Mouse (Mus musculus) CH12.LX (cell line): Measurements from ENCODE around the gene Sik3.

Experiments
- CTCF ChIP-seq, 2 experiments: IDR thresholded peaks in 1 of 2; conservative IDR thresholded peaks in 1 of 2; 2 replicates each; pipeline ENCODE4 v1.5.1; 2011 to 2012; ENCODE audit warnings: low read depth in 2 of 2, low read length in 2 of 2, improper control_type of control experiment in 1 of 2, inconsistent platforms in 1 of 2, mild to moderate bottlenecking in 1 of 2, moderate library complexity in 1 of 2
- E2F4 ChIP-seq: IDR thresholded peaks from 2 replicates; pipeline ENCODE4 v1.6.1; 2011; ENCODE audit warnings: low read depth, low read length, improper control_type of control experiment; ENCODE audit not compliant: insufficient replicate concordance
- EP300 ChIP-seq: IDR thresholded peaks from 2 replicates; pipeline ENCODE4 v1.6.1; 2011; ENCODE audit warnings: low read length, improper control_type of control experiment
- IRF4 ChIP-seq: IDR thresholded peaks from 2 replicates; pipeline ENCODE4 v1.6.1; 2014; ENCODE audit warnings: low read depth, mild to moderate bottlenecking, inconsistent platforms, low read length, improper control_type of control experiment
- MAZ ChIP-seq: IDR thresholded peaks from 2 replicates; pipeline ENCODE4 v1.6.1; 2012; ENCODE audit warnings: low read depth, mild to moderate bottlenecking, inconsistent platforms, low read length, improper control_type of control experiment, moderate library complexity
- POLR2A ChIP-seq: IDR thresholded peaks from 2 replicates; pipeline ENCODE4 v1.6.1; 2011; ENCODE audit warnings: low read depth, mild to moderate bottlenecking, improper control_type of control experiment, low read length
- TBP ChIP-seq: conservative IDR thresholded peaks from 2 replicates; pipeline ENCODE4 v1.6.1; 2011; ENCODE audit warnings: low read depth, low read length, improper control_type of control experiment
- UBTF ChIP-seq: IDR thresholded peaks from 2 replicates; pipeline ENCODE4 v1.6.1; 2012; ENCODE audit warnings: low read depth, mild to moderate bottlenecking, inconsistent platforms, low read length, improper control_type of control experiment, moderate library complexity
- ZKSCAN1 ChIP-seq: IDR thresholded peaks from 2 replicates; pipeline ENCODE4 v1.6.1; 2012; ENCODE audit warnings: low read depth, inconsistent platforms, low read length, improper control_type of control experiment, borderline replicate concordance

DNA sequence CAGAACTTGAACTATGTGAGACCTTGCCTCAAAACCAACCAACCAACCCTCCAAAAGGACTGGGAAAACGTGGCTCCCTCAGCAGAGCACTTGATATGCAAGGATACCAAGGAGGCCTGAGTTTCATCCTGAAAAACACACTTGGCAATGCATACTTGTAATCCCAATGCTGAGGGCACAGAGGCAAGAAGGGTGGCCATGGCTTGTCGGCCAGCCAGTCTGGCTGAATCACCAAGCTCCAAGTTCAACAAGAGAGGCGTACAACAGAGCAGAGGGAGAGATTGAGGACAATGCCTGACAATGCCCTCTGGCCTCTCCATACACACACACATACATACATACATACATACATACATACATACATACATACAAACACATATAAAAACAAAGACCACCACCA lies 8.1 kb upstream of the Sik3 start:
- TF ChIP-seq UBTF (no peak), TBP (no peak), POLR2A (no peak), E2F4 (no peak), MAZ (no peak), CTCF (conservative IDR thresholded peaks at IDR 0.05 in 1 of 2, IDR thresholded peaks at IDR 0.05 in 1 of 2; ENCODE audit: low read depth in 2 of 2, low read length in 2 of 2) (no peak), IRF4 (no peak), ZKSCAN1 (no peak), EP300 (no peak)
